Mouse (Mus musculus) limb, embryonic 12.5 days (tissue): ENCODE measurements around the gene Cdk8. TPM values are rescaled to one million over a fixed set of nuclear protein-coding genes. Genes with fewer than 3 reads are reported as not detected.

ENCODE experiments used
- ATAC-seq: fragments of 200-750 bp; cut with Nextera tagmentation; 2 replicates; pipeline ENCODE4 v1.8.0; 2017; ENCODE audit warnings: low read depth, moderate TSS enrichment; ENCODE audit not compliant: insufficient number of reproducible peaks, insufficient read depth, low FRiP score, low TSS enrichment
- H3K27ac ChIP-seq: fragments of 300-500 bp; sonication (generic); 2 replicates; pipeline ENCODE4 v1.5.1; 2016; ENCODE audit warnings: mild to moderate bottlenecking, moderate library complexity
- H3K27me3 ChIP-seq: fragments of 300-500 bp; sonication (generic); 2 replicates; pipeline ENCODE4 v1.6.1; 2016; ENCODE audit warnings: mild to moderate bottlenecking, moderate library complexity
- H3K36me3 ChIP-seq: fragments of 300-500 bp; sonication (generic); 2 replicates; pipeline ENCODE4 v1.6.1; 2016; ENCODE audit warnings: mild to moderate bottlenecking, moderate library complexity
- H3K4me1 ChIP-seq: fragments of 300-500 bp; sonication (generic); replicated peaks from 2 replicates; pipeline ENCODE4 v1.6.1; 2016
- H3K4me2 ChIP-seq: fragments of 300-500 bp; sonication (generic); 2 replicates; pipeline ENCODE4 v1.6.1; 2016; ENCODE audit warnings: mild to moderate bottlenecking, moderate library complexity
- H3K4me3 ChIP-seq: fragments of 300-500 bp; sonication (generic); replicated peaks from 2 replicates; pipeline ENCODE4 v1.5.1; 2016; ENCODE audit warnings: mild to moderate bottlenecking
- H3K9ac ChIP-seq: fragments of 300-500 bp; sonication (generic); replicated peaks from 2 replicates; pipeline ENCODE4 v1.6.1; 2016; ENCODE audit warnings: mild to moderate bottlenecking, moderate library complexity
- H3K9me3 ChIP-seq: fragments of 300-500 bp; sonication (generic); 2 replicates; pipeline ENCODE4 v1.6.1; 2016; ENCODE audit warnings: mild to moderate bottlenecking, moderate library complexity
- WGBS: fragments of 180-500 bp; shearing (Covaris S2); methylation state at CpG from one replicate; pipeline ENCODE4 v1.1.7; 2016; 5-methylcytosine and 5-hydroxymethylcytosine counted together
- polyA plus RNA-seq: library from polyadenylated mRNA; unstranded; fragments of >200 nt; fragmentation: Nextera tagmentation; extraction: Ambion mirVana; gene quantifications from 2 replicates; pipeline ENCODE4 v1.2.1, GENCODE M21; 2016

The Cdk8 gene
- polyA plus RNA-seq, 1 experiment from 2014 or later, result 31.3 TPM

- no peak overlapping the region for H3K4me2 ChIP-seq
- H3K36me3 ChIP-seq, result no peaks in the 10 kb centered on the region
- no peaks in the 10 kb centered on the region for H3K9me3 ChIP-seq
- H3K4me1 ChIP-seq, result no peaks in the 10 kb centered on the region
- H3K9ac ChIP-seq, result no peak overlapping the region
- H3K27me3 ChIP-seq, result no peaks in the 10 kb centered on the region
- H3K27ac ChIP-seq, result no peak overlapping the region
- 44% methylated on average over 13 of the region's 13 CpGs for WGBS
- H3K4me3 ChIP-seq, result no peak overlapping the region
- no peak for ATAC-seq
These were observed 99.2 kb downstream of the Cdk8 start for GRCm38 (mm10) chr5:146330031-146330764.

- Histone ChIP-seq H3K36me3 (no peaks in the 10 kb centered on the region), H3K4me1 (no peaks in the 10 kb centered on the region), H3K27ac (no peak overlapping the region), H3K27me3 (no peaks in the 10 kb centered on the region), H3K9ac (no peak overlapping the region), H3K4me3 (no peak overlapping the region), H3K4me2 (no peak overlapping the region), H3K9me3 (no peaks in the 10 kb centered on the region)
- no peak for ATAC-seq
- 49% methylated on average over 3 of the region's 3 CpGs for WGBS
These were observed 99.7 kb downstream of the Cdk8 start for GRCm38 (mm10) chr5:146330765-146331115.

DNA sequence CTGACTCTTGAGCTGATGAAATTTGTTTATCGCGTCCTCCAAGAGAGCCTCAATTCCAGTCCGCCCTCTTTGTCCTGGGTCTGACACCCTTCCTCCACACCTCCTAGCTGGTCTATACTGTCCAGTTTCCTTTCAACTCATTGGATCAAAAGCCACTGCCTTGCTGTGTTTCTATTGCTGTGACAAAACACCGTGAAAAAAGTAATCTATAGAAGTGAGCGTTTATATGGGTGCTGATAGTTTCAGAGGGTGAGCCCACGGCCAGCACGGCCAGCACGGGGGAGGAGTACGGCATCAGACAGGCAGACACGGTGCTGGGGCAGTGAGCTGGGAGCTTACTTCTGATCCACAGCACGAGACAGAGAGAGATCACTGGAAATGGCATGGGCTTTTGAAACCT, 100.1 kb downstream of the Cdk8 start:
- Histone ChIP-seq H3K4me1 (no peaks in the 10 kb centered on the region), H3K27ac (no peak overlapping the region), H3K9me3 (no peaks in the 10 kb centered on the region), H3K4me2 (no peak overlapping the region), H3K27me3 (no peaks in the 10 kb centered on the region), H3K36me3 (no peaks in the 10 kb centered on the region), H3K9ac (no peak overlapping the region), H3K4me3 (no peak overlapping the region)
- no peak for ATAC-seq
- WGBS, result 87% methylated on average over 11 of the region's 11 CpGs

DNA sequence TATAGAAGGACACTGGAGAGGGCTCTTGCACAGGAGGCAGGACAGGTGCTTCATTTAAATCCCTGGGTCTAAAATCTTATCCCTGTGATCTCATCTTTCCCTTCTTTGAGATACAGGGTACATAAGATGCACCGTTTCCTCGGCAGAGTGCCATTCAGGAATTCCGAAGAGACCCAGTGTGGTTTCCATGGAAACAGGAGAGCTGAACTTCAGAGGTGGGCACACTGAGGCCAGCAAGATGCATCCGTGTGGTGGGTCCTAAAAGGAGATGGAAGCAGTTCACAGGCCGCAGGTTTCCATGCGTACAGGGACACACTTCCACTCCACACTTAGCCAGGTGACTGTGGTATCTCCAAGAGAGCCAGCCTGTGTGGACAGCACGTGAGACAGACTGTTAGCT, 101.5 kb downstream of the Cdk8 start:
- H3K27ac ChIP-seq, result no peak overlapping the region
- H3K4me1 ChIP-seq, result no peaks in the 10 kb centered on the region
- H3K36me3 ChIP-seq, result no peaks in the 10 kb centered on the region
- H3K4me3 ChIP-seq, result no peak overlapping the region
- no peak for ATAC-seq
- no peak overlapping the region for H3K4me2 ChIP-seq
- no peak overlapping the region for H3K9ac ChIP-seq
- no peaks in the 10 kb centered on the region for H3K27me3 ChIP-seq
- H3K9me3 ChIP-seq, result no peaks in the 10 kb centered on the region
- WGBS, result 77% methylated on average over 7 of the region's 7 CpGs

DNA sequence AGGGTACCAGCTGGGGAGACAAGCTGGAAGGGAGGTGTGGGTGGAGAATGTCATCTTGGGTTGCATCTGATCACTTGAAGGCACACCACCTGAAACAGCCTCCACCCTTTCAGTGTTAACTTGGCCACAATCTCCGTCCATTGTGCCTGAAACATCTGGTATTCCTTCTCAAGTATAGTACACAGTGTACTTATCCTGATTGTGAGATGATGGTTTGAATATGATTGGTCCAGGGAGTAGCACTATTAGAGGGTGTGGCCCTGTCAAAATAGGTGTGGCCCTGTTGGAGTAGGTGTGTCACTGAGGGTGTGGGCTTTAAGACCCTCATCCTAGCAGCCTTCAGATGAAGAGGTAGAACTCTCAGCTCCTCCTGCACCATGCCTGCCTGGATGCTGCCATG, 103.4 kb downstream of the Cdk8 start:
- H3K9ac ChIP-seq, result no peak overlapping the region
- H3K4me3 ChIP-seq, result no peak overlapping the region
- ATAC-seq, result no peak
- H3K27ac ChIP-seq, result no peak overlapping the region
- no peaks in the 10 kb centered on the region for H3K36me3 ChIP-seq
- 66% methylated on average over 1 of the region's 1 CpGs for WGBS
- no peaks in the 10 kb centered on the region for H3K27me3 ChIP-seq
- no peaks in the 10 kb centered on the region for H3K4me1 ChIP-seq
- no peaks in the 10 kb centered on the region for H3K9me3 ChIP-seq
- no peak overlapping the region for H3K4me2 ChIP-seq

DNA sequence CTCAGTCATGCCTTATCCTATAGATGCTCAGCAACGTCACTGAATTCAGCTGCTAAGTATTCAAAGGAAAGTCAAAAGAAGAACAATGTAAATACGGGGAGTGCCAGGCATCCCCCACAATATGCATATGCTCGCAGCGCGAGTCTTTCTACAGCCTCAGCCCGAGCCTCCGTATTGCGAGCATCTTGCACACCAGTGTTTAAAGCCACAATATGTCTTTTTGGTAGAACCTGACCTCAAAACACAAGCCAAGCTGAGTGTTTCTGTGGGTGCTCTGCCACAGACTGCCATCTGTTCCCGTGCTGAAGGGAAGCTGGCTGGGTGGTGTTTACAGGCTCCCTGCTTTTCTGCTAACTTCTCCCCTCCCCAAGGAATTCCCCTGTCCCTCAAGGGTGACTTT, 107.0 kb downstream of the Cdk8 start:
- H3K4me2 ChIP-seq, result no peak overlapping the region
- H3K27ac ChIP-seq, result no peak overlapping the region
- H3K27me3 ChIP-seq, result no peaks in the 10 kb centered on the region
- H3K9me3 ChIP-seq, result no peaks in the 10 kb centered on the region
- H3K4me3 ChIP-seq, result no peak overlapping the region
- H3K9ac ChIP-seq, result no peak overlapping the region
- no peak for ATAC-seq
- H3K4me1 ChIP-seq, result no peaks in the 10 kb centered on the region
- WGBS, result 59% methylated on average over 9 of the region's 9 CpGs
- H3K36me3 ChIP-seq, result no peaks in the 10 kb centered on the region

DNA sequence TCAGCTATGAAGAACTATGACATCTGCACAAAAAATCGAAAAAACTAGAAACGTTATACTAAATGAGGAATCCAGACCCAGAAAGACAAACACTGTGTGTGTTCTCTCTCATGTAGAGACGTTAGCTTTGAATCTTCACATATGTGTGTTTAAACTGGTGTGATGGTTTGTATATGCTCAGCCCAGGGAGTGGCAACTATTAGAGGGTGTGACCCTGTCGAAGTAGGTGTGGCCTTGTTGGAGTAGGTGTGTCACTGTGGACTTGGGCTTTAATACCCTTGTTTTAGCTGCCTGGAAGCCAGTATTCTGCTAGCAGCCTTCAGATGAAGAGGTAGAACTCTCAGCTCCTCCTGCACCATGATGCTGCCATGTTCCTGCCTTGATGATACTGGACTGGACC, 109.0 kb downstream of the Cdk8 start:
- Histone ChIP-seq H3K27me3 (no peaks in the 10 kb centered on the region), H3K9ac (no peak overlapping the region), H3K4me2 (no peak overlapping the region), H3K36me3 (no peaks in the 10 kb centered on the region), H3K27ac (no peak overlapping the region), H3K4me1 (no peaks in the 10 kb centered on the region), H3K9me3 (no peaks in the 10 kb centered on the region), H3K4me3 (no peak overlapping the region)
- ATAC-seq, result no peak
- WGBS, result 85% methylated on average over 4 of the region's 4 CpGs

- H3K4me3 ChIP-seq, result no peak overlapping the region
- no peak overlapping the region for H3K9ac ChIP-seq
- no peak overlapping the region for H3K27ac ChIP-seq
- no peaks in the 10 kb centered on the region for H3K9me3 ChIP-seq
- no peaks in the 10 kb centered on the region for H3K36me3 ChIP-seq
- H3K4me1 ChIP-seq, result no peaks in the 10 kb centered on the region
- no peak for ATAC-seq
- H3K4me2 ChIP-seq, result no peak overlapping the region
- H3K27me3 ChIP-seq, result no peaks in the 10 kb centered on the region
- WGBS, result 92% methylated on average over 12 of the region's 12 CpGs
These were observed 114.1 kb downstream of the Cdk8 start for GRCm38 (mm10) chr5:146344911-146345686.

DNA sequence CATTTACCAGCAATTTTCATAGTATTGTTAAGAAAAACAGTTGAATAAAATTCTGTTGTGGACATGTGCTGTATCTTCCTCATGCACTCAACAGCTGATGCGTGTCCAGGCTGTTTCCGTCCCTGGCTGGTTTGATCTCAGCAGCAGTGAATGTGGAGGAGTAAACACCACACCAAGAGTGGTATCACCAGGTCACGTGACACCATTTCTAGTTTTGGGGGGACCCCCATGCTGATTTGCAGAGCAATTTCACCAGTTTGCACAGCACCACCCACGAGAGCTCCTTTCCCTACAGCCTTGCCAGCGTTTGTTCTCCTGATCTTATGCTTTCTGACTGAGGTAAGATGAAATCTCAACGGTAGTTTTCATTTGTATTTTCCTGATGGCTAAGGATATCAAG, 116.1 kb downstream of the Cdk8 start:
- Histone ChIP-seq H3K9ac (no peak overlapping the region), H3K4me3 (no peak overlapping the region), H3K4me2 (no peak overlapping the region), H3K4me1 (no peaks in the 10 kb centered on the region), H3K36me3 (no peaks in the 10 kb centered on the region), H3K9me3 (no peaks in the 10 kb centered on the region), H3K27ac (no peak overlapping the region), H3K27me3 (no peaks in the 10 kb centered on the region)
- ATAC-seq, result no peak
- WGBS, result 83% methylated on average over 6 of the region's 6 CpGs

DNA sequence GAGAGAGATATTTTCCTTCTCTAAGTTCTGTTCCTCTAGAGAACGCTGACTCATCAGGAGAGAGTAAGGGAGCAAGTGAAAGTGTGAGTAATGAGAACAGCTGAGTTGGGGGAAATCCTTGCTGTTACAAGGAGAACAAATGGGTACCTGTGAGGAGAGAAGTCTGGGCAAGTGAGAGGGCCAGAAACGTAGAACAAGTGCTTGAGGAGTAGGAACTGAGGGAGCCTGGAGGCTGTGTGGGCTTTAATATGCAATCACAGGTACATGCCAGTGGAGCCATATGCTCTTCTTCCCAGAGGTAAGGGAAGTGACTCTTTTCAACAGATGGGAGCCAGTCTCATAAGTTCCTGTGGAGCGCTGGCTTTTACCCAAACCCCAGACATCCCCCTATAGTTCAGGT, 118.2 kb downstream of the Cdk8 start:
- Histone ChIP-seq H3K36me3 (no peaks in the 10 kb centered on the region), H3K9me3 (no peaks in the 10 kb centered on the region), H3K9ac (no peak overlapping the region), H3K27me3 (no peaks in the 10 kb centered on the region), H3K4me2 (no peak overlapping the region), H3K4me3 (no peak overlapping the region), H3K4me1 (no peaks in the 10 kb centered on the region), H3K27ac (no peak overlapping the region)
- WGBS, result 66% methylated on average over 3 of the region's 3 CpGs
- ATAC-seq, result no peak

- Histone ChIP-seq H3K4me1 (no peaks in the 10 kb centered on the region), H3K9ac (no peak overlapping the region), H3K4me2 (no peak overlapping the region), H3K27ac (no peak overlapping the region), H3K36me3 (no peaks in the 10 kb centered on the region), H3K27me3 (no peaks in the 10 kb centered on the region), H3K9me3 (no peaks in the 10 kb centered on the region), H3K4me3 (no peak overlapping the region)
- WGBS, result 75% methylated on average over 11 of the region's 11 CpGs
- no peak for ATAC-seq
These were observed 119.8 kb downstream of the Cdk8 start for GRCm38 (mm10) chr5:146350784-146351183.

DNA sequence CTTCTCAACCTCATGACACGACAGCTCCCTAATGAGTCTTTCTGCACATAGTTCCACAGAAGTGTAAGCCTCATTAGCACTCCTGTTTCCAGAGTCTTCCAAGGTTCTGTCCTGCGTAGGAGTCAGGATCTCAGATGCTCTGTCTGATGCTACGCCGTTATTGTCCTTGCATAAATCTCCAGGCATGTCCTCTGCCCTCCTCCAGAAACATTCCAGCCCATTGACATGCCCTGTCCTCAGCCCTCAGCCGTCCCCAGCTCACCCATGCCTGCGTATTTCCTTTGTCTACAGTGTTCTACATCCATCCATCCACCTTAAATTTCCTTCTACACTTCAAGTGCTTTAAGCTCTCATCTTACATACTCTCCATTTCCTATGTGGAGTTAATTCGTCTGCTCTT, 121.0 kb downstream of the Cdk8 start:
- Histone ChIP-seq H3K9me3 (no peaks in the 10 kb centered on the region), H3K27me3 (no peaks in the 10 kb centered on the region), H3K4me1 (no peaks in the 10 kb centered on the region), H3K27ac (no peak overlapping the region), H3K9ac (no peak overlapping the region), H3K36me3 (no peaks in the 10 kb centered on the region), H3K4me3 (no peak overlapping the region), H3K4me2 (no peak overlapping the region)
- WGBS, result 84% methylated on average over 7 of the region's 7 CpGs
- no peak for ATAC-seq
